Mouse (Mus musculus): ENCODE data around the gene Zmiz2. TPM values are rescaled to one million over a fixed set of nuclear protein-coding genes. Genes with fewer than 3 reads are reported as not detected.

Zmiz2 gene
- total and polyA plus RNA-seq, 3 experiments = 12.3 to 90.3 (median 35.5) TPM

DNA sequence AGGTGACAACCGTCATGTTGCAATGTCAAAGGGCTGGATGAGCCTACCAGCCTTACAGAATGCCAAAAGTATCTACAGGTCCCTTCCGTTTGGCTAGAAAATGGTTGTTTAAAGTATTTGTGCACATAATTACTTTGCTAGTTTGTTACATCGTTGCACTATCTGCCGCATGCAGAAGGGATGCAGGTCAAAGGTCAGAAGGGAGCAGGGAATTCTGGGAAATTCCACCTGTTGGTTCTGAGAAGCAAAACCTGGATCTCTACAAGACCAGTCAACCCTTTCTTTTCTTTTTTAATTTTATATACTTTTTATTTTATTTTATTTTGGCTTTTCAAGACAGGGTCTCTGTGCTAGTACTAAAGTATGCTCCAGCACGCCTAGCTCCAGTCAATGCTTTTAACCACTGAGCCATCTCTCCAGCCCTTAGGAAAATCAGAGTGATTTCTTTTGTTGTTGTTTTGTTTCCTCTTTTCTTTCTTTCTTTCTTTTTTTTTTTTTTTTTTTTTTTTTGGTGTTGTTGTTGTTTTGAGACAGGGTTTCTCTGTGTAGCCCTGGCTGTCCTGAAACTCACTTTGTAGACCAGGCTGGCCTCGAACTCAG lies 648 bp upstream of the Zmiz2 start:
- Histone ChIP-seq H3K27me3 (ENCODE audit: control insufficient read depth in 1 of 2, insufficient read depth in 2 of 2, low read length in 2 of 2) (no peaks in the 10 kb centered on the region), H3K9ac (ENCODE audit: control insufficient read depth, low read depth, low read length, poor library complexity, severe bottlenecking) (peak overlapping the region; percentile 67), H3K79me2 (ENCODE audit: control insufficient read depth, insufficient read depth, low read length, poor library complexity) (peaks cover 28% of the 10 kb centered on the region), H3K36me3 (ENCODE audit: control insufficient read depth in 1 of 2, insufficient read depth in 2 of 2, low read length in 2 of 2) (peaks cover 0 to 29% of the 10 kb centered on the region in 2 experiments; a peak in 2 of 4 replicates), H3K27ac (ENCODE audit: control insufficient read depth, low read depth, low read length) (peak overlapping the region; percentile 57), H3K4me3 (ENCODE audit: control insufficient read depth in 1 of 2, insufficient read depth in 1 of 2, low read depth in 2 of 2, low read length in 2 of 2) (peak overlapping the region; percentile 86 to 96), H3K9me3 (replicated peaks; ENCODE audit: insufficient read depth, low read length) (no peaks in the 10 kb centered on the region), H3K4me1 (ENCODE audit: control insufficient read depth in 1 of 2, insufficient read depth in 2 of 2, low read length in 2 of 2) (peaks cover 9 to 28% of the 10 kb centered on the region in 2 experiments)
- DNase-seq (ENCODE audit: low read depth, low spot score) = peak; percentile 55
- TF ChIP-seq BHLHE40 (IDR thresholded peaks at IDR 0.05; ENCODE audit: borderline replicate concordance, low read depth, low read length) (no peak), TAL1 (IDR thresholded peaks at IDR 0.05; ENCODE audit: low read length) (no peak), ELF1 (IDR thresholded peaks at IDR 0.05; ENCODE audit: low read depth, low read length) (no peak), USF1 (IDR thresholded peaks at IDR 0.05; ENCODE audit: low read depth, low read length) (no peak), ZNF384 (IDR thresholded peaks at IDR 0.05; ENCODE audit: low read depth, low read length) (peak; percentile 71), RAD21 (IDR thresholded peaks at IDR 0.05; ENCODE audit: low read depth, low read length) (no peak), MYC (IDR thresholded peaks at IDR 0.05; ENCODE audit: low read depth, low read length) (0 out of 2 replicates have a peak, but pooled peaks have one; percentile 11), SMC3 (IDR thresholded peaks at IDR 0.05; ENCODE audit: low read depth, low read length) (no peak), MXI1 (IDR thresholded peaks at IDR 0.05; ENCODE audit: low read depth, low read length) (peak; percentile 31), SIN3A (IDR thresholded peaks at IDR 0.05; ENCODE audit: low read length) (no peak), RCOR1 (IDR thresholded peaks at IDR 0.05; ENCODE audit: low read depth, low read length) (no peak), ETS1 (IDR thresholded peaks at IDR 0.05; ENCODE audit: low read depth, low read length) (0 out of 2 replicates have a peak, but pooled peaks have one; percentile 16), NRF1 (IDR thresholded peaks at IDR 0.05; ENCODE audit: insufficient read depth, low read depth, low read length, poor library complexity, severe bottlenecking) (no peak), GABPA (IDR thresholded peaks at IDR 0.05; ENCODE audit: low read depth, low read length) (no peak), MAZ (IDR thresholded peaks at IDR 0.05; ENCODE audit: low read depth, low read length) (0 out of 2 replicates have a peak, but pooled peaks have one; percentile 14)

GRCm38 (mm10) chr11:6389483-6389921 lies 628 bp downstream of the Zmiz2 start:
- TF ChIP-seq GABPA (IDR thresholded peaks at IDR 0.05; ENCODE audit: low read depth, low read length) = no peak
- TF ChIP-seq TCF12 (IDR thresholded peaks at IDR 0.05; ENCODE audit: low read depth, low read length) = 0 out of 2 replicates have a peak, but pooled peaks have one; percentile 7
- no peak for TF ChIP-seq ZNF384 (IDR thresholded peaks at IDR 0.05; ENCODE audit: low read depth, low read length)
- no peak for TF ChIP-seq BHLHE40 (IDR thresholded peaks at IDR 0.05; ENCODE audit: borderline replicate concordance, low read depth, low read length)
- no peak for TF ChIP-seq MAZ (IDR thresholded peaks at IDR 0.05; ENCODE audit: low read depth, low read length)
- no peak for TF ChIP-seq MAX (IDR thresholded peaks at IDR 0.05; ENCODE audit: low read length)
- no peak for TF ChIP-seq POLR2AphosphoS5 (IDR thresholded peaks at IDR 0.05; ENCODE audit: borderline replicate concordance, low read depth, low read length)
- Histone ChIP-seq H3K9ac (ENCODE audit: control insufficient read depth, low read depth, low read length, poor library complexity, severe bottlenecking) (peak overlapping the region; percentile 74), H3K4me1 (ENCODE audit: control insufficient read depth in 1 of 2, insufficient read depth in 2 of 2, low read length in 2 of 2) (peaks cover 10 to 28% of the 10 kb centered on the region in 2 experiments), H3K36me3 (ENCODE audit: control insufficient read depth in 1 of 2, insufficient read depth in 2 of 2, low read length in 2 of 2) (peaks cover 0 to 32% of the 10 kb centered on the region in 2 experiments; a peak in 2 of 4 replicates), H3K4me3 (ENCODE audit: control insufficient read depth in 1 of 2, insufficient read depth in 1 of 2, low read depth in 2 of 2, low read length in 2 of 2) (peak overlapping the region; percentile 94 to 99), H3K79me2 (ENCODE audit: control insufficient read depth, insufficient read depth, low read length, poor library complexity) (peaks cover 35% of the 10 kb centered on the region), H3K27ac (ENCODE audit: control insufficient read depth, low read depth, low read length) (no peak overlapping the region), H3K9me3 (replicated peaks; ENCODE audit: insufficient read depth, low read length) (no peaks in the 10 kb centered on the region), H3K27me3 (ENCODE audit: control insufficient read depth in 1 of 2, insufficient read depth in 2 of 2, low read length in 2 of 2) (no peaks in the 10 kb centered on the region)
- DNase-seq (ENCODE audit: low read depth, low spot score) = peak; percentile 58

Data from MEL (cell line).